Mouse (Mus musculus) thymus, postnatal 10 days (tissue): ENCODE data around the gene Rbpj.
"Not testable (repeated sequence)": the region's sequence is repeated elsewhere in the genome, so short reads cannot be mapped to it uniquely, and the experiment has no call there.

Experiments
- DNase-seq, 2 experiments: peaks; one replicate each; pipeline ENCODE4 v3.0.0; 2021; ENCODE audit warnings: low spot score in 2 of 2

Gene Rbpj

DNA sequence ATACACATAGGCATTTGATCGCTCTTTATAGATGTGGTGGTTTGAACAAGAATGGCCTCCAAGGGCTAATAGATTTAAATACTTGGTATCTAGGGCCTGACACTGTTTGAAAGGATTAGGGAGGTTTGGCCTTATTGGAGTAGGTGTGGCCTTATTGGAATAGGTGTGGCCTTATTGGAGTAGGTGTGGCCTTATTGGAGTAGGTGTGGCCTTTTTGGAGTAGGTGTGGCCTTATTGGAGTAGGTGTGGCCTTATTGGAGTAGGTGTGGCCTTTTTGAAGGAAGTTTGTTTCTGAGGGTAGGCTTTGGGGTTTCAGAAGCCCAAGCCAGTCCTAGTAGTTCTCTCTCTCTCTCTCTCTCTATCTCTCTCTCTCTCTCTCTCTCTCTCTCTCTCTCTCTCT is 84.4 kb downstream of the Rbpj start:
- not testable (repeated sequence) for DNase-seq

DNA sequence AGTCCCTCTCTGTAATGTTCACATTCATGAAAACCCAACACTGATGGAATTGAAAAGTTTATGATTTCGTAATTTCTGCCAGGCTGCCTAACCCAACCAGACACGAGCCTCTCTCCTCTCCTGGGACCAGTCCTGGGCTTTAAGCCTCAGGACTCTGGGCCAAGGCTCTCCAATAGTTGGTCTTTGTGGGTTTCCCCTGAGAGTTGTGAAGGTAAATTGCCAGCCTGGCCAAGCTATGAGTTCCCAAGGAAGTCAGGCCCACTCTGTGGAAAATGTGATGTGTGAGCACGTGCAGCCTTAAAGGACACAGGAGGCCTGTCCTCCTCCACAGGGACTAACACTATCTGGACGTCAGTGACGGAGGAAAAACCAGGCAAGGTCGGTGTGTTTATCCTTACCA is 85.4 kb downstream of the Rbpj start:
- DNase-seq: no peak

- DNase-seq: no peak
These were observed 86.0 kb downstream of the Rbpj start for GRCm38 (mm10) chr5:53551910-53552309.

DNA sequence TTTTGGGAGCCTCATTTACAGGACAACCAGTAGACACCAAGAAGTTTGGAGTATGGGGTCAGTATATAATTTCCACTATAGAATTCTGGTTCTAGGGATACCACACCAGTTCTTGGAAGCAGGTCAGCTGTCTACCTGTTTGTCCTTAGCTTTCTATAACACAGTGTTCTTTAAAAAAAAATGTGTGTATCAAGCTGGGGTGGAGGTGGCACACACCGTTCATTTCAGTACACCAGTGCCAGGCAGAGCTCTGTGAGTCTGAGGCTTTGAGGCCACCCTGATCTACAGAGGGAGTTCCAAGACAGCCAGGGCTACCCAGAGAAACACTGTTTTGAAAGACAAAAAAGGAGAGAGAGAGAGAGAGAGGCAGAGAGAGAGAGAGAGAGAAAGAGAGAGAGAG is 87.3 kb downstream of the Rbpj start:
- DNase-seq: no peak

DNA sequence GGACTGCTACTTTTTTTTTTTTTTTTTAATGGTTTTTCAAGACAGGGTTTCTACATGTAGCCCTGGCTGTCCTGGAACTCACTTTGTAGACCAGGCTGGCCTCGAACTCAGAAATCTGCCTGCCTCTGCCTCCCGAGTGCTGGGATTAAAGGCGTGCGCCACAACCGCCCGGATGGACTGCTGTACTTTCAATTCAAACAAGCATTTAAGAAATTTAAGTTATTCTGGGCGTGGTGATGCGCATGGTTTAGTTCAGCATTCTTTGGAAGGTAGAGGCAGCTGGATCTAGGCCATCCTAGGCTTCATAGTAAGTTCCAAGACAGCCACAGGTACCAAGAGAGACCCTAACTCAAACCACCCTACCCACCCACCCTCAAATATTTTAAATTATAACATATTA is 88.2 kb downstream of the Rbpj start:
- no peak for DNase-seq

- no peak for DNase-seq
These were observed 89.0 kb downstream of the Rbpj start for GRCm38 (mm10) chr5:53554926-53555325.

DNA sequence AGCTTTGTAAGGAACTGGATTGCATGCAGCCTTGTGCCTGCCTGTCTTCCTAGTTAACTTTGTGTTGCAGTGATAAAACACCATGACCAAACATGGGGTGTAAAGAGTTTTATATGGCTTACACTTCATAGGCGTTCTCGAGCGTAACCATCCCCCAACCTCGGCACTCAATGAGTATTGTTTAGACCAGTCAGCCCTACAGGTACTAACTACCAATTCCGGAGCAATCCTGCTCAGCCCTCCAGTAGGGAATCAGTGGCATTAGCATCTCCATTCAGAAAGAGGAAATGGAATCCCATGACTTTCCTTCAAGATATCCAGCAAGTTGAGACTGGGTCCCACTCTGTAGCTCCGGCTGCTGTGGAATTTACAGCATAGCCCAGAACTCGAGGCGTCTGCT is 89.5 kb downstream of the Rbpj start:
- DNase-seq: no peak

DNA sequence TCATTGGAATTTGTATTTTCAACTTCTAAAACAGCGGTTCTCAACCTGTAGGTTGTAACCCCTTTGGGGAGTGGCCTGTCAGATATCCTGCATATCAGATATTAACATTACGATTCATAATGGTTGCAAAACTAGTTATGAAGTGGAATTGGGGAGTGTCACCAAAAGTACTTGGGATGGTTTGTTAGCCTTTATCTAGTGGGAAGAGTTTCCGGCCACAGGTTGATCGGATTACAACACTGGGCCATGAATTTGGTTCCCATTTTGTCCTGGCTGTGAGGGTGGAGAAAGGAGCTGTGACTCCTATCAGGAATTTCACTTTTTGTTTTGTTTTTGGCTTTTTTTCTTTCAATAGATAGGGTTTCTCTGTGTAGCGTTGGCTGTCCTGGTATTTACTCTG is 90.0 kb downstream of the Rbpj start:
- no peak for DNase-seq

DNA sequence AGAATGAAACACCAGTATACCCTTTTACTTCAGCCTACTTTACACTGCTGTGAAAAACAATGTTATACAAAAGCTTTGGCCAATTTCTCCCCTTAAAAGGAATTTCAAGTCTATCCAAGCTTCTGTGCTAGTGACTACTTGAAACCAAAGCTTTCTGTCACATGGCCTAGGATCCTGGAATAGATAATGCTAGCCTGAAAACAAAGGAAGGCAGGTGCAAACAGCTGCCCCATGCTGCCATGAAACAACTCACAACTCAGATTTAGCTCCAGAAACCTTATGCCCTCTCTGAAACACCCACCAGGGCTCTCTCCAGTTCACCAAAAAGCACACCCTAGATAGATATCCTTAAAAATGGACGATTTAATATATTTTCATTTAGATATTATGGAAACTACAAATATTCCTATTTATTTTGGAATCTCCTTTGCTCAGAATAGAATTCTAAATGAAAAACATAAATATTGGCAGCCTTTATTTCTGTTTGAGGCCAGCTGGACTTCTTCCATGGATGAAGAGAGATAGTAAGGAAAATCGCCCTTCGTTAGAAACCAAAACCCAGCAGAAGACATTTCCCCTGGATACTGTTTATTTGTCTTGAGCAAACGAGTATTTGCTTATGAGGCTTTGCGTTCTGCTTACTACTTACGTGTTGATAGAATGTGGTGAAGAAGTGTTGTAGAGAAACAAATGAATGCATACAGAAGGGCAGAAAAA is 91.8 kb downstream of the Rbpj start:
- no peak for DNase-seq

GRCm38 (mm10) chr5:53561160-53561559 is 95.2 kb downstream of the Rbpj start:
- DNase-seq: no peak

DNA sequence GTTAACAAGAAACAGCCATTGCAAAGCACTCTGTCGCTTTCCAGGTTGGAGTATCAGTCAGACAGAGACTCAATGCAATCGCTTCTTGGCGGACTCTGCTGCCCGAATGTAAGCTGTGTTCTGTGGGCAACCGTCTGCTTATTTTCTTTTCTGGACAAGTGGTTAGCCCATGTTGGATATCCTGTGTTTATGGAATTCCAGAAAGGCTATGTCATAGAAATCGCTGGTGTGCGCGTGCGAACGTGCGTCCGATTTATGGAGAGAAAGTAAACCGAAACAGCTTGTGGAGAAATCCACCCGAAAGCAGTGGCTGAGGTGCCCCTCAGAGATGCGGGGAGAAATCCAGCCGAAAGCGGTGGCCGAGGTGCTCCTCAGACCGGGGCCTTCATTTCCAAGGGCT is 98.4 kb downstream of the Rbpj start:
- DNase-seq: no peak

DNA sequence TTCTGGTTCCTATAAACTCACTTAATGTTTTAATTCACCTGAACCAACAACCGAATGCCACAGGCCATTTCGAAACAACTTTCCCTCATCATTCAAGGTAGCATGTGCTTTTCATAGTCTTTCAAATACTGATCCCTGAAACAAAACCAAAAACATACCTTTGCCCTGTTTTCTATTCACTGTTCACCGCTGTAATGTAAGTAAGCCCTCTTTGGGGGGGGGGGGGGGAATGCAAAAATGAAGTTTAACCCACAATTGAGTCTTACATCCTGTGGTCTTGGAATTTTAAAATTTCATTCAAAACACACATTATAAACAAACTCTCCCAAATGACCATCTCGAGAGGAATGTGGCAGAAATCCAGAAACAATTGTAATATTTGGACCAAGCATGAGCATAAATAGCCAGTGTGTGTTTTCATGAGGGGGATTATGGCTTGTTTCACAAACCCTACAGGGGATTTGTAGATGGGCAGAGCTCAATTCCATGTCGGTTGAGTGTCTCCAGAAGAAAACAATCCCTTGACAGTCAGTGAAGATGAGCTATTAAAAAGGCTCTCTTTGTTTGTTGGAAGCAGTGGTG is 99.4 kb downstream of the Rbpj start:
- no peak for DNase-seq

DNA sequence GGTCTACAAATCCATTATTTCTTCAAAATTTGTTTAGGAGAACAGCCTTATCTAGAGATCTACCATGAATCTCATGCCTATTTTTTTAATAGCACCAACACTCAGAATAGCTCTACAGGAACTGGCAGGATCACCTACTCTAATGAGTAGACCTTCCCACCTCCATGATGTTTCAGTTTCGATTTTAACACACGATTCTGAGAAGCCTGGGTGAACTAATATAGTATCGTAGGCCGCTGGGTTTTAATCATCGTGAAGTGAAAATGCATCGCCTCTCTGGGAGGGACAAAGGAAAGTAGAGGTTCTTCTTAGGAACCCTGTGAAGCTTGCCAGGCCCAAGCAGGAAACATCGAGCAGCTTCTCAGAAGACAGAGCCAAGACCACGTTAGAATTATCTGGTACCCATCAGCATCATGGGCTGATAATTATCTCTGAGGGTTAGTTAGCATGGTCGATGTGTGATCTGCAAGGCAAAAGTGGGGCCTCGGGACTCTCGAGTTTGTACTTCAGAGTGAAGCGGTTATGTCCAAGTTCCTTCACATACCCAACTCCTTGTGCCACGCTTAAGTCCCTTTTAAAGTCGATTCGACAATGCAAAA is 100.6 kb downstream of the Rbpj start:
- DNase-seq: no peak

- DNase-seq: no peak
These were observed 106.5 kb downstream of the Rbpj start for GRCm38 (mm10) chr5:53572496-53572895.

DNA sequence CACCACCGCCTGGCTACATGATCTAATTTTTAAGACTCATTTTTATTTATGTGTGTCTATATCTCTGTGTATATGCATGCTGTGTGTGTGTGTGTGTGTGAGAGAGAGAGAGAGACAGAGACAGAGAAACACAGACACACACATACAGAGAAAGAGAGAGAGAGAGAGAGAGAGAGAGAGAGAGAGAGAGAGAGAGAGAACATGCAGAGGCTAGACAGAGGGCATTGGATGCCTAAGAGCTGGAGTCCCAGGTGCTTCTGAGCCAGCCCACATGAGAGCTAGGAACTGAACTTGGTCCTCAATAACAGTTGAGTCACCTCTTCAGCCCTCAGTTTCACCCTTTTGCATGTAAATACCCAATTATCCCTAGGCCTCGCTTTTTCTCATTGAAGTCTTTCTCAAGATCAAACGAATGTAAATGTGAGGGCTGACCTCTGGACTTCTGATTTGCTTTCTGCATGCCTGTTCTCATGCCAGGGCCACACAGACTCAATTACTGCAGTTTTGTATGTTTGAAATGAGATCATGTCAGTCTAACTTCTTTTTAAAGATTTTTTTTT is 109.0 kb downstream of the Rbpj start:
- no peak for DNase-seq

DNA sequence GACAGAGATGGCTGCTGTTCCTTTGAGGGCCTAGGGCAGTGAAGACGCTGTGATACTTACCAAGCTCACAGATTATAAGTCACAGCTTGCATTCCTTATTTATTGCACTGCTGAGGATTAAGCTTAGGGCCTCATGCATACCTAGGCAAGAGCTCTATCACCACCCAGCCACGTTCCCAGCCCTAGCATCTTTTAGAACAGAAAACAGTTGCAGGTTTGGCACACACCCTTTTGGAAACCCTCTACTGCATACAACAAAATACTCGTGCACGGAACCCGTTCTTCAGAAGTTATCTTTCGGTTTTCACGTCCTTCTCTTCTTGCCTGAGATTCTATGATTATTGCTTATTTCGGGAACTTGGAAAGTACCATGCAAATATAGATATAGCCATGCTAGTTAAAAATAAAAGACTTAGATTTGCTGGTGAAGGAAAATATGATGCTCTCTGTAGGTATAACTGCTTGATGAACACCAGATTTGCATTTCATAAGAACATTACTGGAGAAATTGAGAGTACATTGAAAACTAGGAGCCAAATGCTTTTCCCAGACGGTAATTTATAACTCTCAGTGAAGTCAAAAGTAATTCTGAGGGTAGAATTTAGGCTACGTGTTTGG is 111.4 kb downstream of the Rbpj start:
- DNase-seq: no peak

GRCm38 (mm10) chr5:53584069-53584767 is 118.3 kb downstream of the Rbpj start:
- peak in 1 of 2 experiments; percentile 25 for DNase-seq

DNA sequence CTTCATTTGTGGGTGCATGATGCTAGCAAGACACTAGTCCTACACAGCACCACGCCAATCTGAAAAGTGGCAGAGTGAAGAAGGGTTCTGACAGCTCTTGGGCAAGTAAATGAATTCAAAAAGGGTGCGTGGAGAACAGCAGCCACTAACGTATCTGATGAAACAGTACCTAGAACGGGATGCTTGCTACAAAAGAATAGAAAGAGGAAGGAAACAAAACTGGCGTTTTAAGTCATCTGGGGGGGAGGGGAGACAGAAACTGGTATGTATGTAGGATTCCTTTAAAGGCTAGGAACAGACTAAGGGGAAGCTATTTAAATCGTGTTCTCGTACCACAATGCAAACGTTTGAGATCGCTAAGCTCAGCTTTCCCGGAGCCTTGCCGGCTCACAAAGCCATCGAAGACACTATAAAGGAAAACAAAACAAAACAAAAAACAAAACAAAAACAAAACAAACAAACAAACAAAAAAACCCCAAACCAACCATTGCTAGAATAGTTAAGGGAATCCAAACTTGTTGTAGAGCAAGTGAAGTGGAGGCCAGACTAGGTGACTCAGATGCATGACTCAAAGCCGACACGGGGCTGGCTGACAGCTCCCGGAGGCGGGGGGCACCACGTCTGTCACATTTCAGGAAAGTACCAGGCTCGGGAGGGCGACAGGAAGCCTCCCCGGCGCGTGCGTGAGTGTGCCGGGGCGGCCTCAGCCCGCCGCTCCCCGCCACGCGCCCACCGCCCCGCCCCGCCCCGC is 122.6 kb downstream of the Rbpj start:
- DNase-seq: peak in 1 of 2 experiments; percentile 15

- peak; percentile 94 for DNase-seq
These were observed 123.4 kb downstream of the Rbpj start for GRCm38 (mm10) chr5:53589172-53589960.

- DNase-seq: peak; percentile 90 to 95
These were observed 124.3 kb downstream of the Rbpj start for GRCm38 (mm10) chr5:53590179-53590765.
